Comparison of ENCODE assay signal across 9 mouse cellular contexts in genomic region chr13:9826227-9826626, GRCm38 (mm10).
A peak's percentile ranks its signal among the peaks of the same experiment; 100 is the strongest.
DNase-seq lines count a peak whose midpoint lies in the region.
"Had no signal": no experiment of that assay in that cellular context is flagged by ENCODE, and none has a peak within 500 bp of the region (broad histone marks: within the 10 kb centered on the region; RNA-seq: fewer than 3 reads in every experiment).

No protein-coding gene starts in this region.

- DNase-seq in heart, adult 18-20 months: peak; percentile 10 to 38
- DNase-seq in heart, adult 8-10 months (ENCODE audit: low spot score): no peak
- peak; percentile 19 for DNase-seq in right cerebral cortex, postnatal 4 days
- no peak for DNase-seq in right cerebral cortex, postnatal 10 days (ENCODE audit: low spot score in 2 of 2)
- DNase-seq in embryonic facial prominence, embryonic 10.5 days (ENCODE audit: low spot score): peak; percentile 27
- peak; percentile 24 to 44 for DNase-seq in lung, postnatal 4 days
- no peak for DNase-seq in yolk sac, embryonic 10.5 days (ENCODE audit: low spot score)
- DNase-seq in left cerebral cortex, postnatal 14 days (ENCODE audit: low spot score in 2 of 2): no peak

- H3K9me3 ChIP-seq in embryonic facial prominence, embryonic 10.5 days: no peaks in the 10 kb centered on the region
- H3K9me3 ChIP-seq: neural tube, embryonic 12.5 days had no signal

- H3K4me1 ChIP-seq in embryonic facial prominence, embryonic 10.5 days: no peaks in the 10 kb centered on the region
- H3K4me1 ChIP-seq: neural tube, embryonic 12.5 days had no signal

- H3K27ac ChIP-seq in embryonic facial prominence, embryonic 10.5 days (replicated peaks): no peak overlapping the region
- H3K27ac ChIP-seq: neural tube, embryonic 12.5 days had no signal

- intact Hi-C loops in left cerebral cortex, postnatal 14 days (cut with DNase I): no loop called here

- WGBS in embryonic facial prominence, embryonic 10.5 days: 66% methylated on average over 5 of the region's 5 CpGs

- H3K27me3 ChIP-seq in embryonic facial prominence, embryonic 10.5 days (replicated peaks; ENCODE audit: low read depth, poor library complexity, severe bottlenecking): no peaks in the 10 kb centered on the region
- H3K27me3 ChIP-seq: neural tube, embryonic 12.5 days had no signal

- no peak overlapping the region for H3K4me3 ChIP-seq in embryonic facial prominence, embryonic 10.5 days
- H3K4me3 ChIP-seq: neural tube, embryonic 12.5 days had no signal

- H3K36me3 ChIP-seq in embryonic facial prominence, embryonic 10.5 days (replicated peaks): no peaks in the 10 kb centered on the region
- H3K36me3 ChIP-seq: neural tube, embryonic 12.5 days had no signal

Comparison
In these comparisons a context has a peak if more than half of its experiments do, and no peak if none do; other contexts are left out.
1. DNase-seq: peak in heart, adult 18-20 months (2 of 2), right cerebral cortex, postnatal 4 days (single experiment), embryonic facial prominence, embryonic 10.5 days (single experiment) and lung, postnatal 4 days (2 of 2); none in heart, adult 8-10 months (single experiment), right cerebral cortex, postnatal 10 days (0 of 2), yolk sac, embryonic 10.5 days (single experiment) and left cerebral cortex, postnatal 14 days (0 of 2).